Mouse (Mus musculus) right cerebral cortex, adult 2 months (tissue): ENCODE data around the gene Hcrtr2.

Experiments
- DNase-seq, 2 experiments: peaks; one replicate each; pipeline ENCODE4 v3.0.0; 2021 to 2022; ENCODE audit warnings: low spot score in 2 of 2

The Hcrtr2 gene

DNA sequence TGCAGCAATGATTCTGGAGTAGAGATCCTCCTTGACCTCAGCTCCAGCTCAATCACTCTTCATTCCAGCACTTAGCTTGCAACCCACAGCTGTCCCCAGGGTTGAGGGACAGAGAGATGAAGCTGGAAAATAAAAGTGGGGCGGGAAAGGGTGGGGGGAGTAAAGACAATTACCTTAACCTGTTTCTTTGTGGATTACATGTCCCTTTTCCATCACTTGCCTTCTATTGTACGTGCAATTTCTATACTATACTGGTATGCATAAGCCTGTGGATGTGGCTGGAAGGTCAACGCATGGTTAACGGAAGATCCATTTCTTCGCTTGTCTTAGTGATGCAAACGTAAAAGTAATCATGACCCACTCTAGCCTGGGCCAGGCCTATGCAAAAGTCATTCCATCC, at the start of gene Hcrtr2:
Gene Hcrtr2 (minus strand): TSS at position 101 of the 400 bp plus-strand sequence.
- DNase-seq: no peak

DNA sequence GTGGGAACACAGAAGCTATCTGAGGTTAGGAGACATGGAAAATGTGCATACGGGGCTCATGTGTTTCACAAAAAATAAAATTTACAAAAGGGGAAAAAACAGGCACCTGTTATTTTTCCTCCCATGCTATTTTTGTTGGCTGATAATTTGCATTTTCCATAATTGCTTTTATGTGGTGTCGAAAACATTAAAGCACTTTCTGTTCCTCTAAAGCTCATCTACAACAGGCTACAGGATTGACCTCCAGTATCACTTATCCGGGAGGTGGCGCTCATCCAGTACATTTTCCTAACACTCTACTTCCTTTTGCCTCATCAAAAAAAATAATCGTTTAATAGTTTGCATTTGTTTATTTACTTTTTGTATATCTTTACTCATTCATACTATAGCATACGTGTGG, 41.2 kb upstream of the Hcrtr2 start:
- DNase-seq: no peak

GRCm38 (mm10) chr9:76360374-76360773, 36.7 kb upstream of the Hcrtr2 start:
- DNase-seq: no peak

DNA sequence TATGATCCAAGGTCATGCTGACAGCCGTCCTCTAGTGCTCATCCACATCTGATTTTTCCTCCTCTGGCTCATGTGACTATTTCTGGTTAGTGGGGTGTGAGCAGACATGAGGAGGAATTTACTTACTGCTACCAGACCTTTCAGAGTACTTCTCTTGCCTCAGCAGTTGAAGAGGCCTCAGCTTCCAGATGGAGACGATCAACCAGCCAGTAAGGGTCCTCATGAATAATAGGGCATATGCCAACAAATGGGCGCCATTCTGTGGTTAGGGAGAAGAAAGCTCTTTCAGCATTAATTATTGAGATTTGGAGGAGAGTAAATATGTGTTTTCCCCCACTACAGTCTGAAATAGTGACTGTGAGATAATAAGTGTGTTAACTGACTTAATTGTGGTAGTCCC, 28.7 kb upstream of the Hcrtr2 start:
- no peak for DNase-seq

DNA sequence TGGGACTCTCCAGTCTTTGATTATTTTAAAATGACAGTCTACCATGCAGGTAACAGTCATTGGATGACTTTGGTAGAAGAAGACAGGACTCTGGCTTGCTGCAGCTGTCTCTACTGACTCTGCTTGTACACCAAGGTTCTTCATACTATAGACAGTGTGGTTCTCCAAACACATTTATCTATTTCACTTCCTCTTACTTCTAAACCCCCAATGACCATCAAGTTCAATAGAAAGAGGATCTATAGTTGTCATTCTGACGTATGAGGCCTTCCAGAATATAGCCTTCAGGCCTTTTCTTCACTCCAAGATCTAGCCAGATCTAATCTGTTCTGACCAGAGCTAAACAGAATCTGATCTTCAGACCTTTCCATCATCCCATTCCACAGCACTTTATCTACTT, 23.6 kb upstream of the Hcrtr2 start:
- no peak for DNase-seq

GRCm38 (mm10) chr9:76331081-76331480, 7.4 kb upstream of the Hcrtr2 start:
- peak; percentile 16 to 40 for DNase-seq

- DNase-seq: peak; percentile 26 to 45
Observed at GRCm38 (mm10) chr9:76323186-76323701, 412 bp downstream of the Hcrtr2 start.

- DNase-seq: peak; percentile 7 to 32
Observed at GRCm38 (mm10) chr9:76322122-76323052, 1.3 kb downstream of the Hcrtr2 start.

- DNase-seq: no peak
Observed at GRCm38 (mm10) chr9:76321589-76321988, 2.1 kb downstream of the Hcrtr2 start.

- DNase-seq: no peak
Observed at GRCm38 (mm10) chr9:76320755-76321154, 2.9 kb downstream of the Hcrtr2 start.

DNA sequence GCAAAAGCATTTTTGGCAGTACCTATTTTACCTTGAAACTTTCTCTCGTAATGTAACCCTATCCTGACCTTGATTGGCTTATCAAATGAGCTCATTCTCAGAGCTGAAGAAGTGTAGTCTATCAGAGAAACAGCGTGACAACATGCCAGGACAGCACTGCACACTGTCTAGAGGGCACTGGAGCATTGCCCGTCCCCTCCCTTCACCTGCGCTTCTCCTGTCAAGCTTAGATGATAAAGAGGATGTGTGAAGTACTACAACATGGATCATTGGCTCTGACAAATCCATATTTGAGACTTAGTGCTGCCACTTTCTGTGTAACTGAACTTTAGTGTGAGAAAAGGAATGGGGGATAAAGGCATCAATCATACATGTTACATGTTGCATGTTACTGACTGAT, 5.4 kb downstream of the Hcrtr2 start:
- no peak for DNase-seq

DNA sequence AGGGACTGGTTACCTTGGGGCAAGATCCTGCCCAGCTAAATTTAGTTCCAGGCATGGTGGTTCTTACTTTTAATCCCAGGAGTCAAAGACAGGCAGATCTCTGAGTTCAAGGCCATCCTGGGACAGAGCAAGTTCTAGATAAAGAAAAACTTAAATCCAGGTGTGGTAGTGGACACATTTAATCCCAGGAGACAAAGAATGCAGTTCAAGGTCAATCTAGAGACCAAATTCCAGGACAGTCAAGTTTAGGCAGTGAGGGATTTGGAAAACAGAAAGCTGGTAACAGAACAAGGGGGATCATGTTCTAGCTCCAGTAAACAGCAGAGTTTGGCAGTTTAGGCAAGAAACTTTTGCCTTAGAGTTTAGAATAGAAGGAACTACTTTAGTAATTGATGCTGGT, 8.6 kb downstream of the Hcrtr2 start:
- DNase-seq: no peak

GRCm38 (mm10) chr9:76313921-76314320, 9.7 kb downstream of the Hcrtr2 start:
- no peak for DNase-seq

GRCm38 (mm10) chr9:76312221-76312620, 11.4 kb downstream of the Hcrtr2 start:
- DNase-seq: no peak

DNA sequence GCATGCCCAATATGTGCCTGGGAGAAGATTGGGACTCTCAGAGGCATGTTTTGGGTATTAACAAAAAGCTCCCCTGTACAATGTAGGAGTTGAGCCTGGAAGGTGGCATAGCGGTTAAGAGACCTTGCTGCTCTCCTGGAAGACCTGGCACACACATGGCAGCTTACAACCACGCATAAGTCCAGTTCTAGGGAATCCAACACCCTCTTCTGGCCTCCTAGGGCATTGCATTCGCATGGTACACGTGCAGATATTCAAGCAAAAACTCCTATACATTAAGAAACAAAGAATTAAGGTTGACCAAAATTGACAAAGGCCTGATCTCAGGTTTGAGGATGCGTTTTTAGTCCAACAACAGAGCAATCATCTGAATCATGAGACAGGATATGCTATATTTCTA, 32.3 kb downstream of the Hcrtr2 start:
- DNase-seq: no peak

DNA sequence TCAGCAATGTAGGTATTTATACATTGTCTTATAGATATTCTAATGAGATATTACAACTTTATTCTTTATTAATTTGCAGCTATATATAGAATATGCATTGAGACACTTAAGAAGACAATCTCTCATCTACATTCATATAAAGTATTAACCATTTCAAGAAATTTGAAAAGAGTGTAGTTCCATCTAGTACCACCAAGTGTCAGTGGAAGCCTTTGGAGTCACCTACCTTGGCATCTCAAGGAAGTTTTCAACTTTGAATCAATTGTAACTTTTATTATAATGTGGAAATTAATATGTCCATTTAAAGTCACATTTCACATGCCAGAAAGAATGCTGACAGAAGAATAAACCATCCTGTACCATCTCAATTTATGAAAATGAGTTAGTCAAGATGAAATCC, 52.8 kb downstream of the Hcrtr2 start:
- DNase-seq: no peak

GRCm38 (mm10) chr9:76257731-76258130, 65.9 kb downstream of the Hcrtr2 start:
- no peak for DNase-seq

DNA sequence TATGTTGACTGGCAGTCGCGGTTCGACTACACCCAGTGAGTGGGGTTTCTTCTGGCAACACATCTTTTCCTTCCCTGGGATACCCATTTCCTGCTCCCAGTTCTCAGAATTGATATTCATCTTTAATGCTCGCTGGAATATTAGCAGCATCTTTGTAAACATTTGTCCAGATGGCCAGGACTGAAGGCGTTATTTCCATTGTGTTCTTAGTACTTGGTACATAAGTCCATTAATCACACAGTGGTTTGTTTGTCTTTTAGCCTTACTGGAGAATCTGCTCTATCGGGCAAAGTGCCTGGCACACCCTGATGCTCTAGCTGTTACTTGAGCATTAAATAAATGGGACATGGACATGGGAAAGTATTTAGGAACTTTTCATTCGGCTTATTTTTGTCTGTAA, 71.1 kb downstream of the Hcrtr2 start:
- no peak for DNase-seq

DNA sequence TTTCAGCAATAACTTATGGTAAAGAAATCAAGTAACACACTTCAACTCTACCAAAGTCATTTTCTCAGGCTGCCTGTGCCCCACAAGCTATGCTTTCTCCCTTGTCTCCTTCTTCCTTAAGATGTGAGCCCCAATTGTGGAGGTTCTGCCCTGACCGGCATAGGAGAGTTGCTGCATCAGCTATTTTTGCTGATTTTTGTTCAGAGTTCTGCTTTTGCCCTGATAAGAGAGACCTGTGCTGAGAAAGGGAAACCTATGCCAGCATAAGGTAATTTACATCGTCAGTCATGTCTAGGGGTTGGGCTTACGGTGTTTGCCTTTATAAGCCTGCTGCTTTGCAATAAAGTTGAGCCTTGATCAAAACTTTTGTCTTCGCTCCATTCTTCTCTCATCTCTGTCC, 71.5 kb downstream of the Hcrtr2 start:
- DNase-seq: no peak

DNA sequence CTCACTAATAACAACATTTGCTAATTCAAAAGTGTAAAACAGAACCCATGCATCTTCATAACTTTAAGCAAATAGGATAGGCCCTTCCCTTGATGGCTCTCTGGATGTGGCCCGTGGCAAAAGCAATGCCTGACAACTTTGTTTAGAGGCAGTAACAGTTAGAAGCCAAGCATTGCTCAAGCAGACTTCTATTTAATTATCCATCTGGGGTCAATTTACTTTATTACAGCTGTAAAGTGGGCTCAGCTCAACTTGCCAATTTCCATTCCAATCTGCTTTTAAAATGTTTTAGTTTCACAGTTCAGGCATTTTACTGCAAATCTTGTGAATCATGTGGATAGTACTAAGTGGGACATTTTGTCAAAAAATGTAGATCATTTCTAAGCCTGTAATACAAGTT, 81.3 kb downstream of the Hcrtr2 start:
- DNase-seq: no peak

- DNase-seq: no peak
Observed at GRCm38 (mm10) chr9:76237946-76238345, 85.7 kb downstream of the Hcrtr2 start.

DNA sequence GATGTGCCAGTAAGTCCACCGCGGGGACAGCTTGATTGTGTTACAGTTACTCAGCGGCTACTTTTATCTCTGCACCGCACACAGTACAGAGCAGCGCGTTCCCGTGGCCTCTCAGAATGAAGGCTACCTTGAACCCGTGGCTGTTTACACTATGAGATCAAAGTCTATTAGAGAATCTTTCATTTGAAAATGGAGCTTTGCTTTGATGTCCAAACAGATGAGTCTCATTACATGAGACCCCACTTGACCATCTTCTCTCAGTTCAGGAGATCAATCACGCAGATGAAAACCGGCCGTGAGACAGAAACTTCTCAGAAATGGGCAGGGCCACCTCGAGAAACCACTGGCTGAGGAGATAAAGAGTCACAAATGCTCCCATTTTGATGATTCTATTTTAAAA, 86.4 kb downstream of the Hcrtr2 start:
- no peak for DNase-seq

- DNase-seq: peak; percentile 81 to 84
Observed at GRCm38 (mm10) chr9:76236626-76237025, 87.0 kb downstream of the Hcrtr2 start.
